Mouse (Mus musculus): Measurements from ENCODE around the gene Cdk8.

GRCm38 (mm10) chr5:146193360-146193759 is 37.7 kb upstream of the Cdk8 start:
- no peak for TF ChIP-seq POLR2A (IDR thresholded peaks at IDR 0.05; ENCODE audit: control insufficient read depth, extremely low read depth, insufficient read depth, low read length, poor library complexity)
- TF ChIP-seq CTCF (IDR thresholded peaks at IDR 0.05; ENCODE audit: borderline replicate concordance, control insufficient read depth, extremely low read depth, insufficient read depth, low read length, poor library complexity), result no peak
